Mouse (Mus musculus) liver, adult 2 months (tissue): ENCODE measurements at regions not wholly inside any gene's neighbourhood (a gene's known extent, or its start where the extent isn't known, plus 50 kb on each side); places are given as distances from the start of the nearest gene placed in this dataset.

Source experiments
- CTCF ChIP-seq: fragments of 200-500 bp; IDR thresholded peaks from 2 replicates; pipeline ENCODE4 v1.5.1; 2011; ENCODE audit warnings: low read depth, low read length, control low read depth
- POLR2A ChIP-seq: fragments of 200-500 bp; IDR thresholded peaks from 2 replicates; pipeline ENCODE4 v1.6.1; 2011; ENCODE audit warnings: low read length, control low read depth; ENCODE audit not compliant: insufficient read depth; ENCODE audit errors: extremely low read depth

GRCm38 (mm10) chr2:94233597-94233996 lies 75.8 kb upstream of the Hsd17b12 start:
- TF ChIP-seq POLR2A (no peak), CTCF (no peak)
